Mouse (Mus musculus) forebrain, embryonic 13.5 days (tissue): Measurements from ENCODE around the gene Idh3a. TPM values are rescaled to one million over a fixed set of nuclear protein-coding genes. Genes with fewer than 3 reads are reported as not detected.
A peak's percentile ranks its signal among the peaks of the same experiment; 100 is the strongest.

Experiments
- ATAC-seq: fragments of 200-750 bp; cut with Nextera tagmentation; 2 replicates; pipeline ENCODE4 v1.8.0; 2017
- H3K27ac ChIP-seq: fragments of 300-500 bp; sonication (generic); 2 replicates; pipeline ENCODE4 v1.5.1; 2015; ENCODE audit warnings: inconsistent platforms, mild to moderate bottlenecking, moderate library complexity
- H3K27me3 ChIP-seq: fragments of 300-500 bp; sonication (generic); 2 replicates; pipeline ENCODE4 v1.6.1; 2015; ENCODE audit warnings: mild to moderate bottlenecking, inconsistent platforms
- H3K36me3 ChIP-seq: fragments of 300-500 bp; sonication (generic); 2 replicates; pipeline ENCODE4 v1.6.1; 2015; ENCODE audit warnings: mild to moderate bottlenecking, inconsistent platforms; ENCODE audit not compliant: poor library complexity, severe bottlenecking
- H3K4me1 ChIP-seq: fragments of 300-500 bp; sonication (generic); 2 replicates; pipeline ENCODE4 v1.6.1; 2015; ENCODE audit warnings: inconsistent platforms
- H3K4me2 ChIP-seq: fragments of 300-500 bp; sonication (generic); 2 replicates; pipeline ENCODE4 v1.6.1; 2015; ENCODE audit warnings: inconsistent platforms, mild to moderate bottlenecking, moderate library complexity
- H3K4me3 ChIP-seq: fragments of 300-500 bp; sonication (generic); 2 replicates; pipeline ENCODE4 v1.5.1; 2015; ENCODE audit warnings: mild to moderate bottlenecking, inconsistent platforms
- H3K9ac ChIP-seq: fragments of 300-500 bp; sonication (generic); 2 replicates; pipeline ENCODE4 v1.6.1; 2015; ENCODE audit warnings: mild to moderate bottlenecking, inconsistent platforms
- H3K9me3 ChIP-seq: fragments of 300-500 bp; sonication (generic); replicated peaks from 2 replicates; pipeline ENCODE4 v1.6.1; 2016; ENCODE audit warnings: inconsistent platforms
- WGBS: fragments of 180-500 bp; shearing (Covaris S2); methylation state at CpG from one replicate; pipeline ENCODE4 v1.1.7; 2015; 5-methylcytosine and 5-hydroxymethylcytosine counted together
- polyA plus RNA-seq: library from polyadenylated mRNA; unstranded; fragments of >200 nt; fragmentation: Nextera tagmentation; extraction: Ambion mirVana; gene quantifications from 2 replicates; pipeline ENCODE4 v1.2.1, GENCODE M21; 2015

Gene Idh3a
- polyA plus RNA-seq, 1 experiment from 2014 or later, result 127 TPM

GRCm38 (mm10) chr9:54596752-54597465 lies 10.8 kb downstream of the Idh3a start:
- Histone ChIP-seq H3K36me3 (peaks cover 92% of the 10 kb centered on the region), H3K4me2 (no peak overlapping the region), H3K4me1 (no peaks in the 10 kb centered on the region), H3K9me3 (no peaks in the 10 kb centered on the region), H3K27me3 (no peaks in the 10 kb centered on the region), H3K4me3 (no peak overlapping the region), H3K27ac (no peak overlapping the region), H3K9ac (no peak overlapping the region)
- no peak for ATAC-seq
- WGBS, result 95% methylated on average over 15 of the region's 15 CpGs

- no peak overlapping the region for H3K4me3 ChIP-seq
- H3K27me3 ChIP-seq, result no peaks in the 10 kb centered on the region
- H3K27ac ChIP-seq, result no peak overlapping the region
- H3K36me3 ChIP-seq, result peaks cover 74% of the 10 kb centered on the region
- 74% methylated on average over 2 of the region's 2 CpGs for WGBS
- no peak for ATAC-seq
- no peaks in the 10 kb centered on the region for H3K4me1 ChIP-seq
- H3K9me3 ChIP-seq, result no peaks in the 10 kb centered on the region
- H3K4me2 ChIP-seq, result no peak overlapping the region
- H3K9ac ChIP-seq, result no peak overlapping the region
Observed at GRCm38 (mm10) chr9:54602386-54602785, 16.3 kb downstream of the Idh3a start.

GRCm38 (mm10) chr9:54602916-54603315 lies 16.8 kb downstream of the Idh3a start:
- H3K4me1 ChIP-seq, result no peaks in the 10 kb centered on the region
- no peak overlapping the region for H3K4me2 ChIP-seq
- no peak for ATAC-seq
- H3K4me3 ChIP-seq, result no peak overlapping the region
- H3K36me3 ChIP-seq, result peaks cover 69% of the 10 kb centered on the region
- H3K9ac ChIP-seq, result no peak overlapping the region
- H3K27me3 ChIP-seq, result no peaks in the 10 kb centered on the region
- H3K27ac ChIP-seq, result no peak overlapping the region
- WGBS, result 55% methylated on average over 7 of the region's 7 CpGs
- no peaks in the 10 kb centered on the region for H3K9me3 ChIP-seq

DNA sequence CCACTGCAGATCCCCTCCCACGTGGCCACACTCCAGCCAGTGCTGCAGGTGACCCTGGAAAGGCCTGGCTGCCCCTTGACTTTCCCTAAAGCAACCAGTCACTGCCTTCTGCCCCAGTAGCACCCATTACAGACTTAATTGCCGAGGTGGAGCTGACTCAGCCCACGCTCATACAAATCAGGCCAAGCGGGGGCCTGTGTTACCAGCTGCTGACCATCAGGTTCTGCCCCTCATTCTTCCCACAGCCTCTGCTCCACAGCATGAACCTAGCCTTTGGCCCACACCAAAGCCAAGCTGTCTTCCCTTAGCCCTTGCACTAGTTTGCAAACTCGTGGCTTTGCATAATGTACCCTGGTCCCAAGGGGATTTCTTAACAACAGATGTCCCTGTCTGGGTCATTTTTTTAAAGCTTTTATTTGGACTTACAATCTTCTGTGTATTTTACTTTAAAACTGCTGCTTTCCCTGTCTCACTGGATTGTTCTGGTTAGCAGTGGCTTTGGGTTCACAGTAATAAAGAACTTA lies 18.1 kb downstream of the Idh3a start:
- ATAC-seq, result no peak
- Histone ChIP-seq H3K27ac (no peak overlapping the region), H3K9ac (no peak overlapping the region), H3K4me1 (no peaks in the 10 kb centered on the region), H3K9me3 (no peaks in the 10 kb centered on the region), H3K36me3 (peaks cover 56% of the 10 kb centered on the region), H3K4me3 (no peak overlapping the region), H3K27me3 (no peaks in the 10 kb centered on the region), H3K4me2 (no peak overlapping the region)
- WGBS, result 78% methylated on average over 5 of the region's 5 CpGs

- Histone ChIP-seq H3K36me3 (peaks cover 52% of the 10 kb centered on the region), H3K4me1 (no peaks in the 10 kb centered on the region), H3K4me3 (no peak overlapping the region), H3K9me3 (no peaks in the 10 kb centered on the region), H3K9ac (no peak overlapping the region), H3K4me2 (no peak overlapping the region), H3K27me3 (no peaks in the 10 kb centered on the region), H3K27ac (no peak overlapping the region)
- 65% methylated on average over 4 of the region's 4 CpGs for WGBS
- ATAC-seq, result no peak
Observed at GRCm38 (mm10) chr9:54604886-54605285, 18.8 kb downstream of the Idh3a start.

- no peaks in the 10 kb centered on the region for H3K27me3 ChIP-seq
- H3K27ac ChIP-seq, result no peak overlapping the region
- no peaks in the 10 kb centered on the region for H3K4me1 ChIP-seq
- H3K9me3 ChIP-seq, result no peaks in the 10 kb centered on the region
- no peak overlapping the region for H3K9ac ChIP-seq
- no peak overlapping the region for H3K4me2 ChIP-seq
- 74% methylated on average over 5 of the region's 5 CpGs for WGBS
- 0 out of 2 replicates have a peak, but pooled peaks cover 3% of the 10 kb centered on the region for H3K36me3 ChIP-seq
- no peak overlapping the region for H3K4me3 ChIP-seq
- no peak for ATAC-seq
Observed at GRCm38 (mm10) chr9:54612781-54613191, 26.7 kb downstream of the Idh3a start.

DNA sequence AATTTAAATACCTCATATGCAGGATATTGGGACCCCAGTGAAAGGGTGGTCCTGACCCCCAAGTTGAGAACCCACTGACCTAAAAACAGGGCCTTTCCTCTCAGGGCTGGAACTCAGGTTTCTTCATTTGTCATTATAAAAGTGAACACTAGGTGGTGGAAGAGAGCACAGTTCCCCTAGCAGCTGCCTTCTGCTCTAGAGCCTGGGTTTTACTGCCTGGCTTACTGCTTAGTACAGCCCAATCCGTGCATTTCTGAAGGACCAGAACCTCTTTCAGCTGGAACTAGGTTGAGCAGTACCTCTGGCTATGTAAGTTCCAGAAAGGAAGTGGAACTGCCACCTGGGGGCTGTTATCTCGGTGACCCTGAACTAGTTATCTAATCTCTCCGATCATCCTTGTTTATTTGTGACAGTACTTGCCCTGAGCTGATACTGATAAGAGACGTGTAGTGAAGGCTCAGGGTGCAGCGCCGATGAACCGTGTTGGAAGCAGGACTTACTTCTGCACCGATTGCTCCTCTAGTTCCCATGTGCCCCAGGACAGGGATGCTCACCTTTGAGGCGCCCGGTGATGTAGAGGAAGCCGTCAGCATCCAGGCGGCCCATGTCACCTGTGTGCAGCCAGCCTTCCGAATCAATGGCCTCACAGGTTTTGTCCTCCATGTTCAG lies 28.2 kb downstream of the Idh3a start:
- no peaks in the 10 kb centered on the region for H3K4me1 ChIP-seq
- H3K27me3 ChIP-seq, result no peaks in the 10 kb centered on the region
- H3K4me3 ChIP-seq, result no peak overlapping the region
- H3K9me3 ChIP-seq, result no peaks in the 10 kb centered on the region
- no peak overlapping the region for H3K4me2 ChIP-seq
- H3K36me3 ChIP-seq, result 0 out of 2 replicates have a peak, but pooled peaks cover 3% of the 10 kb centered on the region
- ATAC-seq, result peak; percentile 77
- WGBS, result 76% methylated on average over 13 of the region's 13 CpGs
- H3K27ac ChIP-seq, result no peak overlapping the region
- H3K9ac ChIP-seq, result no peak overlapping the region

DNA sequence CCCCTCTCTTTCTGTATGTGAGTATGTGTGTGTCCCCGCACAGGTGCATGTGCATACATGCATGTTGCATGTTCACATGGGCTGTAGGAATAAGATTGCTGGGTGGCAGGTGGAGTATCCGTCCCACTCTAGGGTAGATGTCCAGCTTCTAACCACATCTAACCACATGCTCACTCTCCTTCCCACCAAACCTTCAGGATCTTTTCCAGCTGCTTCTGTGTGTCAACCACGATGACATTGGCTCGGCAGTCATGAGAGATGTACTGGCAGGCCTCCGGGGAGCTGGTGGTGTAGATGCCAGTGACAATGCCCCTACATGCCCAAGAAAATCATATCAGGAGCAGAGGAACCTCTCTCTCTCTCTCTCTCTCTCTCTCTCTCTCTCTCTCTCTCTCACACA lies 41.1 kb downstream of the Idh3a start:
- Histone ChIP-seq H3K27ac (no peak overlapping the region), H3K9me3 (no peaks in the 10 kb centered on the region), H3K27me3 (no peaks in the 10 kb centered on the region), H3K4me3 (no peak overlapping the region), H3K9ac (no peak overlapping the region), H3K36me3 (no peaks in the 10 kb centered on the region), H3K4me2 (no peak overlapping the region), H3K4me1 (no peaks in the 10 kb centered on the region)
- WGBS, result 91% methylated on average over 5 of the region's 5 CpGs
- no peak for ATAC-seq

DNA sequence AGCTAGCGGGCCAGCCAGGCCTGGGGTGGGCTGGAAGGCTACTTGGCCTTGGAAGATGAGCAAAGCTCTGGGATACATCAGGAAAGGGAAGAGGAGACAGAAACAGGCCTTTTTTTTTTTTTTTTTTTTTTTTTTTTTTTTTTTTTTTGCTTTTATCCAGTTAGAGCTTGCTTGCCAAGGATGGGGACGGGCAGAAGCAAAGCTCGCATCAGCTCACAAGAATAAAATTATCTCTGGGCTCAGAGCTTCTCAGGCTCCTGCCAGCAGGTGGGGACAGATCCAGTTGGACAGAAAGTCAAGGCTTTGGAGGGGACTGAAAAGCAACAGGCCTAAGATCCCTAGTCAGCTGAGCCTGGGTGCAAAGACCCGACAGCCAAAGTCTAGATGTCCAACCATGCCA lies 42.6 kb downstream of the Idh3a start:
- 82% methylated on average over 4 of the region's 4 CpGs for WGBS
- Histone ChIP-seq H3K4me3 (no peak overlapping the region), H3K9ac (no peak overlapping the region), H3K9me3 (no peaks in the 10 kb centered on the region), H3K36me3 (no peaks in the 10 kb centered on the region), H3K4me2 (no peak overlapping the region), H3K27me3 (no peaks in the 10 kb centered on the region), H3K27ac (no peak overlapping the region), H3K4me1 (no peaks in the 10 kb centered on the region)
- ATAC-seq, result no peak

DNA sequence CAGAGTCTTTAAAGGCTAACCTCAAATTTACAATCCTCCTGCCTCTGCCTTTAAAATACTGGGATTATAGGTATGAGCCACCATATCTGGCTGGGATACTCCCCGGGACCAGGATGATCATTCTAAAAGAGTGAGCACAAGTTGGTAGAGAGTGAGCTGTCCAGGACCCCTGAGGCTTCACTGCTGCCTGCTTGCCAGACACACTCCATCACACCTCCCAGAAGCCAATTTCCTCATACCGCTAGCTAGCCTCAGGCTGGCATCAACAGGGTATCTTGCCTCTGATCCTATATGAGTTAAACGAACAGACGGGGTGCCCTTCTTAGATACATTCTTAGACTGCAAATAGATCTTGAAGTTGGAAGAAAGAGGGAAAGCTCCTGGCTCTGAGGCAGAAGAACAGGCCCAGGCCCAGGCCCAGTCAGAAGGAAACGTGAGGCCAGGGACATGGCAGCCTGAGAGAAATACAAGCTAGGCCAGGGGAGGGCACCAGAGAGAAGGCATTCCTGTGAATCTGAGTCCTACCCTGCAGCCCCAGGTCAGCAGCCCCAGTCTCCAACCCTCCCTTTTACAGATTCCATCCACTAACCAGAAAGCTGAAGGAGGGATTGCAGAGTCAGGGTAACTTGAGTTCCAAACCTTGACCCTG lies 43.6 kb downstream of the Idh3a start:
- H3K36me3 ChIP-seq, result no peaks in the 10 kb centered on the region
- no peak overlapping the region for H3K4me2 ChIP-seq
- no peaks in the 10 kb centered on the region for H3K27me3 ChIP-seq
- H3K4me3 ChIP-seq, result no peak overlapping the region
- 78% methylated on average over 5 of the region's 5 CpGs for WGBS
- no peak overlapping the region for H3K27ac ChIP-seq
- H3K4me1 ChIP-seq, result no peaks in the 10 kb centered on the region
- no peaks in the 10 kb centered on the region for H3K9me3 ChIP-seq
- ATAC-seq, result no peak
- no peak overlapping the region for H3K9ac ChIP-seq

DNA sequence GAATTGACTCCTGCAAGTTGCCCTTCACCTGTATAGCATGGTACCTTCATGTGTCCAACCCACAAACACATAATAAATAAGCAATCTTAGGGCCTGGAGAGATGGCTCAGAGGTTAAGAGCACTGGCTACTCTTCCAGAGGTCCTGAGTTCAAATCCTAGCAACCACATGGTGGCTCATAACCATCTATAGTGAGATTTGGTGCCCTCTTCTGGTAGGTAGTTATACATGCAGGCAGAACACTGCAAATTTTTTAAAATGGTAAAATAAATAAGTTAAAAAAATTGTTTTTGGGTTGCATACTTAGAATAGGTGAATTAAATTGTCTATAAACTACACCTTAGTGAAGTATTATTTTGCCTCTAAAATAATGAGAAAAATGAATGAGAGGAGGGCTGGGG lies 44.8 kb downstream of the Idh3a start:
- no peak overlapping the region for H3K27ac ChIP-seq
- ATAC-seq, result no peak
- H3K27me3 ChIP-seq, result no peaks in the 10 kb centered on the region
- H3K4me3 ChIP-seq, result no peak overlapping the region
- H3K36me3 ChIP-seq, result no peaks in the 10 kb centered on the region
- no peak overlapping the region for H3K9ac ChIP-seq
- H3K4me1 ChIP-seq, result no peaks in the 10 kb centered on the region
- no peak overlapping the region for H3K4me2 ChIP-seq
- no peaks in the 10 kb centered on the region for H3K9me3 ChIP-seq

GRCm38 (mm10) chr9:54633401-54633800 lies 47.3 kb downstream of the Idh3a start:
- H3K4me3 ChIP-seq, result no peak overlapping the region
- H3K4me2 ChIP-seq, result no peak overlapping the region
- H3K27me3 ChIP-seq, result no peaks in the 10 kb centered on the region
- H3K9me3 ChIP-seq, result no peaks in the 10 kb centered on the region
- no peaks in the 10 kb centered on the region for H3K36me3 ChIP-seq
- H3K27ac ChIP-seq, result no peak overlapping the region
- no peak for ATAC-seq
- no peaks in the 10 kb centered on the region for H3K4me1 ChIP-seq
- 88% methylated on average over 2 of the region's 2 CpGs for WGBS
- no peak overlapping the region for H3K9ac ChIP-seq
